Mouse (Mus musculus) c-Kit-negative CD71-positive TER-119-positive erythroid progenitor cells, embryonic 14.5 days (primary cell): ENCODE data around the gene Gm21731.
"Not testable (repeated sequence)": the region's sequence is repeated elsewhere in the genome, so short reads cannot be mapped to it uniquely, and the experiment has no call there.

ENCODE experiments used
- DNase-seq: peaks from one replicate; pipeline ENCODE4 v3.0.0-alpha.2; 2013; ENCODE audit warnings: low read depth, low spot score

Gene Gm21731

GRCm38 (mm10) chr13:120238811-120239210 lies at the start of gene Gm21731:
Gm21731 (plus strand) TSS chr13:120239111.
- not testable (repeated sequence) for DNase-seq

- not testable (repeated sequence) for DNase-seq
Observed at GRCm38 (mm10) chr13:120196189-120196821, 42.6 kb upstream of the Gm21731 start.

DNA sequence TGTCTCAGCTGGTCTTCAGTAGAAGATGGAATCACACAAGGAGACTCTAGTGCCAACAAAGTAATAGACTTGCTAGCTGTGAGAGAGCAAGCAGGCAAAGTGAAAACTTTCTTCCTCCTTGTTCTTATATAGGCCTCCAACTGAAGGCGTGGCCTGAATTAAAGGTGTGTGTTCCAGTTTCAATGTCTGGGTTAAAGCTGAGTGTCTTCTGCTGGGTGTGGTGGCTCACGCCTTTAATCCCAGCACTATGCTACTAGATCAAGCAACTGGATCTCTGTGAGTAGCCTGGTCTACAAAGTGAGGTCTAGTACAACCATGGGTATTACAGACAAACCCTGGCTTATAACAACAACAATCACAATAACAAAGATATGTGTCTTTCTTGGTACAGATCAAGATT lies 23.1 kb upstream of the Gm21731 start, which contains the start of gene Gm21762:
Gm21762 (minus strand) TSS at position 101 of the 400 bp plus-strand sequence.
- DNase-seq = not testable (repeated sequence)

- not testable (repeated sequence) for DNase-seq
Observed at GRCm38 (mm10) chr13:120220922-120221321, 18.0 kb upstream of the Gm21731 start.

GRCm38 (mm10) chr13:120223012-120223659 lies 15.8 kb upstream of the Gm21731 start:
- not testable (repeated sequence) for DNase-seq

DNA sequence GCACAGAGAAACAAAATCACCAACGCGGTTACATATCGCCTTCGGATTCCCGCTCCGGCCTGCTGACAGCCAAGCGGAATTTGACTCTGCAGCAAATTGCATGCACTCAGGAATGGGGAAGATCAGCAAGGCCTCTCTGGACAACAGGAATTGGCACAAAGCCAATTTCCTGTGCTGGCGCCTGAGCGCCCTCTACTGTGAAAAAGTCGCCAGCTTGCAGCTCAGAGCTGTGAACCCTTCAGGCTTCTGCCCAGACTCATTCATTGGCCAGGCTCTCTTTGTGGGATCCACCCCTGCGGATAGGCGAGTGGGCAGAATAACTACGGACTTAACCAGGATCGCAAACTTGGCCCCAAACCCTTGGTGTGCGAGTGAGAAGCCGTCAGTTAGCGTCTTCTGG lies 7.1 kb upstream of the Gm21731 start:
- DNase-seq = not testable (repeated sequence)

DNA sequence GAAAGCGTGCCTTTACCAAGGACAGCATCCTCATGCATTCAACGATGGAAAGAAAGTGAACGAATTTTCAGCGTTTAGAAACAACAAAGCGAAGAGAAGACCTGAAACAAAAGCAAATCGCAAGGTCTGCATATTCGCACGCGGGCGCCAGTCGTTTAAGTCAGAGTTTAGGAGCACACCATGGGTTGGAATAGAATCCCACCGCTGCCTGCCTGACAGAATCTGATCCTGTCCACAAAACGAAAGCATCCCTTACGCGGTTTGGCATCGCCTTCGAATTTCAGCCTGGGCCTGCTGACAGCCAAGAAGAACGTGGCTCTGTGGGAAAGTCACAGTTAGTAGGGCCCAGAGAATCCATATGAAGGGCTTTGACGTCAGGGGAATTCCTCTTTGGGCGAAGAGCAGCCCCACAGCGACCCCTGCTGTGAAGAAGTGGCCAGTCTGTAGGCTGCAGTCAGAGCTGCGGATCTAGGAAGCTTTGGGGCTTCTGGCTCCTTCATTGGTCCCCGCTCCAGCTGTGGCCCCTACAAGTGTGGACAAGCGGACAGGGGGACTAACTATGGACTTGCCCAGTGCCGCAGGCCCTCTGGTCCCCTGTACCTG lies 6.4 kb upstream of the Gm21731 start:
- not testable (repeated sequence) for DNase-seq

GRCm38 (mm10) chr13:120251208-120251924 lies 12.5 kb downstream of the Gm21731 start:
- DNase-seq = not testable (repeated sequence)

DNA sequence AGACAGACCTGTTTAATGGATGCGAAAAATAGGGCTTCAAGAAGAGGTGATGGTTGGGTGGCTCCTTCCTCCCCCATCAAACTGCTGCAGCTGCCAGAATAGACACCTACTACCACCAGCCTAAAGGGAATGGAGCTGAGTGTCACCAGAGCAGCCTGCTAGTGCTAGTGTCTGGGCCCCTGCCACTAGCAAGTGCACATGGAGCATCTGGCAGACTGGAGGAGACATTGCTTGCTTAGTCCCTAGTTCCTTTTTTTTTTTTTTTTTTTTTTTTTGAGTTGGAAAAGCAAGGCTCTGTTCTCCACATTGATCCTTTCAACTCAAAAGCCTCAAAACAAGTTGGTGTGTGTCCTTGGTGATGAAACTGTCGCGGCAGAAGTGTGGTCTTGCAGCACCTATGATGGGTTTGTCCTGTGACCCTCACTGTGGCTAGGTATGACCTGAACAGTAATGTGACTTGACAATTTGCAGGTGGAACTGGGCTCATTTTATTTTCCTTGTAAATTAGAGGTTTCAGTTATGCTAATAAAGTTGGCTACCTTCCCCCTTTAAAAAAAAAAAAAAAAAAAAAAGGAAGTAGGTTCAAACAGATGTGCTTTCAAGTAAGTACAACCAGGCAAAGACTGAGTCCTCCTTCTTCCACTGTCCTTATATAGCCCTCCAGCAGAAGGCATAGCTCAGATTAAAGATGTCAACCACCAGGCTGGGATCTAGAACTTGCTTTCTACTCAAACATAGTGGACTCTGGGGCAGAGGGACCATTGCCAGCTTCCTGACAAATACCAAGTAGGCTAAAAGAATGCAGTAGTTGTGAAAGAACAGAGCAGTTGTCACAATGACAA lies 20.1 kb downstream of the Gm21731 start:
- DNase-seq = not testable (repeated sequence)

GRCm38 (mm10) chr13:120259718-120260117 lies 20.8 kb downstream of the Gm21731 start:
- DNase-seq = not testable (repeated sequence)

GRCm38 (mm10) chr13:120262870-120263269 lies 24.0 kb downstream of the Gm21731 start, which contains the start of gene AF067061:
AF067061 (plus strand) TSS chr13:120263114.
- DNase-seq = not testable (repeated sequence)

DNA sequence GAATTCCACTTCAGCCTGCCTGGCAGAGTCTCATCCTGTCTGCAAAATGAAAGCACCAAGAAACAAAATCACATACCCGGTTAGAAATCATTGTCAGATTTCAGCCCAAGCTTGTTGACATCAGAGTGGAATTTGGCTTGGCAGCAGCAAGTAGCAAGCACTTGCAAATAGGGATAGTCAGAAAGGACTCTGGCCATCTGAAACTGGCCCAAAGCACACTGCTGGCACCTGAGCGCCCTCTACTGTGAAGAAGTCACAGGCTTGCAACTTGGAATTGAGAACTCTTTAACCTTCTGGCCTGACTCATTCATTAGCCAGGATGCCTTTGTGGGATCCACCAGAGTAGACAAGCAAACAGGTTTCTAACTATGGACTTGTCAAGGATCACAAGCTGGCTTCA lies 38.9 kb downstream of the Gm21731 start:
- not testable (repeated sequence) for DNase-seq

DNA sequence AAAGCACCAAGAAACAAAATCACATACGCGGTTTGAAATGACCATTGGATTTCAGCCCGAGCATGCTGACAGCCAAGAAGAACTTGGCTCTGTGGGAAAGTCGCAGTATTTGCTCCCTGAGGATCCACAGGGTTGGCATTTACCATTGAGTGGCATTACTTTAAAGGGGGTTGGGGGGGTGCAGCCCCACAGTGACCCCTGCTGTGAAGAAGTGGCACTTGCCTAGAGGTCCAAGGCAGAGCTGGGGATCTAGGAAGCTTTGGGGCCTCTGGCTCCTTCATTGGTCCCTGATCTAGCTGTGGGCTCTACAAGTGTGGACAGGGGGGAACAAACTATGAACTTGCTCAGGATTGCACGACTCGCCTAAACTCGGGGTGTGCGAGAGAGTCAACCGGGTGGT lies 39.9 kb downstream of the Gm21731 start:
- no peak for DNase-seq
